20 mouse cellular contexts compared by ENCODE assay signal in genomic region chr6:88631293-88631692, GRCm38 (mm10). TPM values are rescaled to one million over a fixed set of nuclear protein-coding genes. Genes with fewer than 3 reads are reported as not detected.
DNase-seq lines count a peak whose midpoint lies in the region; ATAC-seq and TF ChIP-seq lines count a peak whose summit lies in the region.
"Had no signal": no experiment of that assay in that cellular context is flagged by ENCODE, and none has a peak within 500 bp of the region (broad histone marks: within the 10 kb centered on the region; RNA-seq: fewer than 3 reads in every experiment).

No protein-coding gene starts in this region.

- intact Hi-C loops in gastrocnemius, postnatal 14 days (cut with DNase I; ENCODE audit: low total_unique reads): no loop called here

- H3K4me3 ChIP-seq in liver, adult 2 months (ENCODE audit: insufficient read depth, low read depth, low read length): no peak overlapping the region
- H3K4me3 ChIP-seq in liver, embryonic 12.5 days: no peak overlapping the region
- no peak overlapping the region for H3K4me3 ChIP-seq in brown adipose tissue, adult 24 weeks (ENCODE audit: insufficient read depth, low read depth, low read length)
- H3K4me3 ChIP-seq: embryonic facial prominence, embryonic 12.5 days; forebrain, embryonic 12.5 days; heart, embryonic 12.5 days; hindbrain, embryonic 10.5 days had no signal

- H3K79me2 ChIP-seq in liver, adult 2 months (ENCODE audit: control insufficient read depth, insufficient read depth, low read length): no peaks in the 10 kb centered on the region

- peak overlapping the region; percentile 37; the same call in 1 of the 2 replicates for H3K27ac ChIP-seq in liver, adult 2 months (replicated peaks; ENCODE audit: insufficient read depth, low read depth, low read length)
- H3K27ac ChIP-seq in liver, embryonic 12.5 days: no peak overlapping the region
- peak overlapping the region; percentile 50; the same call in 1 of the 2 replicates for H3K27ac ChIP-seq in brown adipose tissue, adult 24 weeks (replicated peaks; ENCODE audit: low read depth, low read length)
- H3K27ac ChIP-seq: embryonic facial prominence, embryonic 12.5 days; forebrain, embryonic 12.5 days; hindbrain, embryonic 10.5 days; hindbrain, embryonic 14.5 days had no signal

- TF ChIP-seq CTCF in liver, adult 2 months (IDR thresholded peaks at IDR 0.05; ENCODE audit: low read depth, low read length): no peak

- no peak overlapping the region for H3K9ac ChIP-seq in liver, adult 2 months (ENCODE audit: low read depth, low read length)
- no peak overlapping the region for H3K9ac ChIP-seq in liver, embryonic 12.5 days
- H3K9ac ChIP-seq: embryonic facial prominence, embryonic 12.5 days; forebrain, embryonic 12.5 days; heart, embryonic 12.5 days; hindbrain, embryonic 14.5 days had no signal

- H3K36me3 ChIP-seq in liver, adult 2 months (ENCODE audit: control insufficient read depth, insufficient read depth, low read length): no peaks in the 10 kb centered on the region
- no peaks in the 10 kb centered on the region for H3K36me3 ChIP-seq in liver, embryonic 12.5 days
- H3K36me3 ChIP-seq: embryonic facial prominence, embryonic 12.5 days; forebrain, embryonic 12.5 days; heart, embryonic 12.5 days; hindbrain, embryonic 10.5 days had no signal

- peaks cover 24% of the 10 kb centered on the region for H3K4me1 ChIP-seq in liver, adult 2 months (ENCODE audit: control insufficient read depth, insufficient read depth, low read length)
- H3K4me1 ChIP-seq in liver, embryonic 12.5 days: peaks cover 85% of the 10 kb centered on the region
- peaks cover 14% of the 10 kb centered on the region for H3K4me1 ChIP-seq in brown adipose tissue, adult 24 weeks (ENCODE audit: control insufficient read depth, insufficient read depth, insufficient read length, low read length)

- no peaks in the 10 kb centered on the region for H3K27me3 ChIP-seq in liver, adult 2 months (ENCODE audit: control insufficient read depth, insufficient read depth, low read length)
- 0 out of 2 replicates have a peak, but pooled peaks cover 8% of the 10 kb centered on the region for H3K27me3 ChIP-seq in liver, embryonic 12.5 days (replicated peaks)
- H3K27me3 ChIP-seq: CH12.LX; heart, embryonic 12.5 days had no signal

- no peak for TF ChIP-seq POLR2A in liver, adult 2 months (IDR thresholded peaks at IDR 0.05; ENCODE audit: extremely low read depth, insufficient read depth, low read length)

- no peak for ATAC-seq in liver, embryonic 12.5 days
- ATAC-seq: forebrain, embryonic 16.5 days had no signal

- DNase-seq in adrenal gland, adult 8-10 months: peak; percentile 26
- no peak for DNase-seq in adrenal gland, postnatal 10 days
- peak; percentile 85 for DNase-seq in liver, adult 2 months (ENCODE audit: extremely low read depth, low read depth, low spot score)
- peak; percentile 52 for DNase-seq in 416B (ENCODE audit: low read depth)
- DNase-seq in spleen, postnatal 10 days (ENCODE audit: low spot score in 2 of 2): no peak
- DNase-seq in gastrocnemius, postnatal 14 days: no peak
- DNase-seq: adrenal gland, postnatal 36 days; cerebellum, adult 11 months; cerebellum, adult 8-10 months; cerebellum, postnatal 14 days; gastrocnemius, postnatal 10 days had no signal

- 4% methylated on average over 6 of the region's 6 CpGs for WGBS in liver, adult 2 months
- WGBS in liver, embryonic 12.5 days (ENCODE audit: insufficient replicate concordance): 26% methylated on average over 6 of the region's 6 CpGs

- H3K9me3 ChIP-seq in liver, embryonic 12.5 days (replicated peaks): peaks cover 4% of the 10 kb centered on the region; the same call in 1 of the 2 replicates
- H3K9me3 ChIP-seq: embryonic facial prominence, embryonic 12.5 days; forebrain, embryonic 12.5 days; heart, embryonic 12.5 days had no signal

- no peak overlapping the region for H3K4me2 ChIP-seq in liver, embryonic 12.5 days
- H3K4me2 ChIP-seq: embryonic facial prominence, embryonic 12.5 days; forebrain, embryonic 12.5 days; heart, embryonic 12.5 days; hindbrain, embryonic 14.5 days had no signal

RNA-seq across cellular contexts. Expression of gene Kbtbd12, which starts 6.5 kb away (rescaled TPM):
- total RNA-seq in adrenal gland, adult 8-10 months (2022): 1 to 10 TPM in 2 of 4 experiments, under 1 TPM in 2; 0.31 to 2.4 (median 1.6) TPM
- total RNA-seq in adrenal gland, postnatal 10 days (2021): 1 to 10 TPM in 1 of 2 experiments, under 1 TPM in 1; 0.99 to 3.5 TPM
- 1.0 and 1.7 TPM in 2 replicates for total RNA-seq in liver, adult 2 months (2014; rRNA removed)
- polyA plus RNA-seq in liver, adult 2 months (2012; rRNA removed): 0.19 and 0.29 TPM in 2 replicates
- 0.52 and 0.85 TPM in 2 replicates for polyA plus RNA-seq in liver, embryonic 12.5 days (2016; fragmentation: Nextera tagmentation; extraction: Ambion mirVana)
- 3.9 and 6.8 TPM in 2 replicates for polyA plus RNA-seq in brown adipose tissue, adult 24 weeks (2012; ENCODE audit: insufficient read depth, insufficient read length, missing spikeins)
- 10 to 100 TPM; 42.3 to 44.3 TPM for total RNA-seq in gastrocnemius, postnatal 14 days (2021)
- total RNA-seq: CH12.LX had no signal
- polyA plus RNA-seq: embryonic facial prominence, embryonic 12.5 days; hindbrain, embryonic 10.5 days had no signal

Comparison
In these comparisons a context has a peak if more than half of its experiments do, and no peak if none do; other contexts are left out.
1. DNase-seq: peak in adrenal gland, adult 8-10 months (single experiment), liver, adult 2 months (single experiment) and 416B (single experiment); none in adrenal gland, postnatal 10 days (single experiment), spleen, postnatal 10 days (0 of 2) and gastrocnemius, postnatal 14 days (single experiment).
2. RNA of gene Kbtbd12, which starts 6.5 kb away (total RNA-seq): 42.3 to 44.3 TPM in gastrocnemius, postnatal 14 days; 0.99 to 3.5 TPM in adrenal gland, postnatal 10 days, 0.31 to 2.4 TPM in adrenal gland, adult 8-10 months and 1.0 to 1.7 TPM in liver, adult 2 months; every median in the first group is over 4 times any median in the second.